Mouse (Mus musculus) ES-E14 (cell line): ENCODE data around the gene Map3k12. TPM values are rescaled to one million over a fixed set of nuclear protein-coding genes. Genes with fewer than 3 reads are reported as not detected.

ENCODE experiments used
- DNase-seq: peaks from one replicate; pipeline ENCODE4 v3.0.0-alpha.2; 2013; ENCODE audit warnings: low read depth, low spot score
- H3K27ac ChIP-seq: 2 replicates; pipeline ENCODE4 v1.5.1; 2012; ENCODE audit warnings: low read depth, mild to moderate bottlenecking, low read length, moderate library complexity, mixed read lengths; ENCODE audit not compliant: poor library complexity, insufficient read depth, severe bottlenecking
- H3K36me3 ChIP-seq: 2 replicates; pipeline ENCODE4 v1.6.1; 2012; ENCODE audit warnings: mild to moderate bottlenecking, low read length, moderate library complexity, mixed read lengths; ENCODE audit not compliant: control insufficient read depth, poor library complexity, insufficient read depth, severe bottlenecking
- H3K4me1 ChIP-seq, 2 experiments: fragments of 150-350 bp in 1 of 2; sonication (generic) in 1 of 2; 2 replicates each; pipeline ENCODE4 v1.6.1; 2012; ENCODE audit warnings: low read length in 2 of 2, mild to moderate bottlenecking in 1 of 2, mixed read lengths in 1 of 2; ENCODE audit not compliant: control insufficient read depth in 2 of 2, insufficient read depth in 2 of 2, poor library complexity in 1 of 2
- H3K4me3 ChIP-seq, 2 experiments: fragments of 150-350 bp in 1 of 2; sonication (generic) in 1 of 2; 2 replicates each; pipeline ENCODE4 v1.5.1; 2012; ENCODE audit warnings: low read length in 2 of 2, low read depth in 1 of 2, mild to moderate bottlenecking in 1 of 2, mixed read lengths in 1 of 2; ENCODE audit not compliant: insufficient read depth in 1 of 2, poor library complexity in 1 of 2, severe bottlenecking in 1 of 2
- H3K9ac ChIP-seq: 2 replicates; pipeline ENCODE4 v1.6.1; 2012; ENCODE audit warnings: low read depth, mild to moderate bottlenecking, low read length, mixed read lengths; ENCODE audit not compliant: poor library complexity, insufficient read depth, severe bottlenecking
- H3K9me3 ChIP-seq: fragments of 150-350 bp; sonication (generic); 2 replicates; pipeline ENCODE4 v1.6.1; 2012; ENCODE audit warnings: low read depth, mild to moderate bottlenecking, low read length; ENCODE audit not compliant: control insufficient read depth, insufficient read depth
- CHD2 ChIP-seq: IDR thresholded peaks from 2 replicates; pipeline ENCODE4 v1.6.1; 2014; ENCODE audit warnings: mild to moderate bottlenecking, low read depth, low read length, inconsistent platforms
- HCFC1 ChIP-seq: IDR thresholded peaks from 2 replicates; pipeline ENCODE4 v1.6.1; 2012; ENCODE audit warnings: low read length, inconsistent platforms, borderline replicate concordance; ENCODE audit not compliant: insufficient read depth
- MAFK ChIP-seq: IDR thresholded peaks from 2 replicates; pipeline ENCODE4 v1.6.1; 2014; ENCODE audit warnings: mild to moderate bottlenecking, low read depth, low read length, inconsistent platforms; ENCODE audit not compliant: insufficient read depth
- ZC3H11A ChIP-seq: IDR thresholded peaks from 2 replicates; pipeline ENCODE4 v1.6.1; 2012; ENCODE audit warnings: low read depth, mild to moderate bottlenecking, inconsistent platforms, low read length, borderline replicate concordance
- ZNF384 ChIP-seq: IDR thresholded peaks from 2 replicates; pipeline ENCODE4 v1.6.1; 2012; ENCODE audit warnings: low read depth, low read length, inconsistent platforms
- in situ Hi-C, 2 experiments: fragments of 600-800 bp; cut with MboI; formaldehyde crosslinking; loops; one replicate each; pipeline ENCODE4 v1.15.1; 2025; ENCODE audit warnings: low sequenced_read_pairs in 2 of 2, inconsistent platforms in 1 of 2; ENCODE audit not compliant: unreplicated experiment in 2 of 2
- total RNA-seq: library from RNA; depleted of rRNA; stranded (reverse); fragments of 300-350 nt; gene quantifications from 2 replicates; pipeline ENCODE4 v1.2.3, GENCODE M21; 2012

Map3k12 gene
- total RNA-seq, 1 experiment: 18.1 TPM

DNA sequence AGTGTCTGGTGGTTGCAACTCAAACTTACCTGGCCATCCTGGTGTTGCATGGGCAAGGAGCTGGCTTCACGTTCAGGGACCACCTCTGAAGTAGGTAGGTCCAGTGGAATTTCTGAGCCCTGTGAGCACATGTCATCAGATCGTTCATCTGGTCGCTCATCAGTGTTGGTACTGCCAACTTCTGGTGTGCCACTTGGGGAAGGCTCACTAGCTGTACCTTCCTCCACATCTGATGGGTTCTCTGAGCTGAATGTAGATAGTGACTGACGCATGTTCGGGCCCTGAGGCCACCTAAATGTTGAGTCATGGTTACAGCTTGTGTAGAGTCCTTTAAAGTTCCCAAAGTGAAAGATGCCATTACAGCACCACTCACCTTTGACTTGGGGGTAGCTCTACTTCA lies 16.4 kb downstream of the Map3k12 start:
- in situ Hi-C loops: no loop called here
- H3K36me3 ChIP-seq: peaks cover 59% of the 10 kb centered on the region
- DNase-seq: no peak

DNA sequence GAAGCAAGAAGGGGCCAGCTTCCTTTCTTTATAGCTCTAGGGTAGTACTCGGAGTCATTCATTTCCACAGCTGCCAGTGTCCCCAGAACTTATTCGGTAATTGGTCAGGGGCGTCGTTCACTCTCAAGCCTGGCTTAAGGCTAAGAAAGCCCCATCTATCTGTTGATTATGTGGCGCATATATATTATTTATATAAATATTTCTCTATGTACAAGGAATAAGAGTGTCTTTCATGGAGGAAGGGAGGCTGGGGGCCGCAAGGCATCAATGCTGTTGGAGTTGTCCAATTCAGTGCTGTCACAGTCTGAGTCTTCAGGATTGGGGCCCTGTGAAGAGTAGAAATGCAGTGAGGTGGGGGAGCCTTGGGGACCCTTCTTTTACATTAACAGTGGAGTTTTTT lies 17.0 kb downstream of the Map3k12 start:
- no peak overlapping the region for H3K27ac ChIP-seq
- peaks cover 0 to 8% of the 10 kb centered on the region in 2 experiments; a peak in 2 of 4 replicates for H3K4me1 ChIP-seq
- in situ Hi-C loops: loop anchor here in 1 of 2 experiments (25.0 kb wide), 1 partner anchor 413 kb away; no protein-coding TSS in a partner anchor
- H3K4me3 ChIP-seq: no peak overlapping the region
- H3K36me3 ChIP-seq: peaks cover 59% of the 10 kb centered on the region
- no peaks in the 10 kb centered on the region for H3K9me3 ChIP-seq
- no peak for TF ChIP-seq ZNF384
- no peak for TF ChIP-seq CHD2
- TF ChIP-seq MAFK: no peak
- TF ChIP-seq ZC3H11A: no peak
- no peak overlapping the region for H3K9ac ChIP-seq
- no peak for DNase-seq

More for the DNA sequence above, 16.4 kb downstream of the Map3k12 start:
- TF ChIP-seq ZNF384 (no peak), MAFK (no peak), CHD2 (no peak), HCFC1 (no peak), ZC3H11A (no peak)
- Histone ChIP-seq H3K9ac (no peak overlapping the region), H3K27ac (no peak overlapping the region), H3K4me3 (no peak overlapping the region), H3K4me1 (peaks cover 0 to 12% of the 10 kb centered on the region in 2 experiments; a peak in 2 of 4 replicates), H3K9me3 (no peaks in the 10 kb centered on the region)

DNA sequence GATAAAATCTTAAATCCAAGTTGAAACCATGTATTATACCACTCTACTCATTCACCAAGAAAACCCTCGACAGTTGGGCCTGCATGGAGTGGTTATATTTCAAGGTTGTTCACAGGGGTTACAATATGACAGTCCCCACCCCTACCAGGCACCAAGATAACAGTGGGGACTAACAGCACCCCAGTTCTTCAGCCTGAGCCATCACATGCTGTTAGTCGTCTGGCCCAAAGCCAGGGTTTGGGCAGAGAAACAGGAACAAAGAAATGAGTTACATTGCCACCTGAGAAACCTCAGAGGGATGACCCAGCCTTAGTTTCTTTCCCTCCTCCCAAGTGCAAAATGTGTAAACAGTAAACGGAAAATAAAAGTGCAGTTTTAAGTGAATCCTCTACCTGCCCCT lies 17.5 kb downstream of the Map3k12 start:
- Histone ChIP-seq H3K9me3 (no peaks in the 10 kb centered on the region), H3K4me1 (peaks cover 0 to 8% of the 10 kb centered on the region in 2 experiments; a peak in 2 of 4 replicates), H3K27ac (no peak overlapping the region), H3K36me3 (peaks cover 58% of the 10 kb centered on the region), H3K4me3 (no peak overlapping the region), H3K9ac (no peak overlapping the region)
- TF ChIP-seq MAFK: no peak
- TF ChIP-seq HCFC1: no peak
- TF ChIP-seq ZC3H11A: no peak
- no peak for TF ChIP-seq ZNF384
- no peak for TF ChIP-seq CHD2
- in situ Hi-C loops: loop anchor here in 1 of 2 experiments (25.0 kb wide), 1 partner anchor 412 kb away; no protein-coding TSS in a partner anchor
- no peak for DNase-seq

DNA sequence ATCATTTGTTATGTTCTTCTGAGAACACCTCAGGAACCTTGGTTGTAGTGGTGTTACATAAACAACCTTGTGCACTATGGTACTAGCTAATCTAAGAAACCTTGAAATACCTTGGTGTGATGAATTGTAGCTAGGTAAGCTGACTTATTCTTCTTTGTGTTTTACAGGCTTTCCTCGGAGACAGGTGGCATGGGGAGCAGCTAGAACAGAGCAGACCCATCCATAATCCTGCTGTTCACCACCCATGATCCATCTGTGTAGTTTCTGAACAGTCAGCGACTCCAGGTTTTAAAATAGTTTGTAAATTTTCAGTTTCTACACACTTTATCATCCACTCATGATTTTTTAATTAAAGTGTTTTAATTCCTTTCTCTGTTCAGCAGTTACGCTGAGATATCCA lies 18.5 kb downstream of the Map3k12 start:
- Histone ChIP-seq H3K4me1 (peaks cover 0 to 8% of the 10 kb centered on the region in 2 experiments; a peak in 2 of 4 replicates), H3K9me3 (no peaks in the 10 kb centered on the region), H3K36me3 (peaks cover 52% of the 10 kb centered on the region), H3K27ac (no peak overlapping the region), H3K4me3 (no peak overlapping the region), H3K9ac (no peak overlapping the region)
- no peak for DNase-seq
- in situ Hi-C loops: loop anchor here in 1 of 2 experiments (25.0 kb wide), 1 partner anchor 411 kb away; no protein-coding TSS in a partner anchor
- TF ChIP-seq ZC3H11A (no peak), MAFK (no peak), ZNF384 (no peak), CHD2 (no peak), HCFC1 (no peak)

DNA sequence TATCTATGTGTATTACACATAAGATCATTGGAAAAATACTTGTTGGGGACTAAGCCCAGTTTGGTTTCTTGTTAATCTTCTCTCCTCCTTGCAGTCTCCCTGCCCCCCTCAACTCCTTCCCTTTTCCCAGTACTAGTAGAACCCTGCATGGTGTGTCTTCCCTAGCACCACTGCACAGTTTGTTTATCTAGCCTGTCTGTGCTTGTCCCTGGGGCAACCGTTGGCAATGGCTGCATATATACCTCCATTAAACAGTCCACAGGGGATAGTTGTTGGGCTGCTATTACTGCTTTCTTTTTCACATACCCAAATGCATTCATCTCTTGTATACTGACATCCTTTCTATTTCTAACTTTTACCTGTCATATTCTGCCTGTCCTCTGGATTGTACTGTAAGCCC lies 29.2 kb downstream of the Map3k12 start:
- no peak for DNase-seq
- Histone ChIP-seq H3K4me3 (no peak overlapping the region), H3K27ac (no peak overlapping the region), H3K9me3 (no peaks in the 10 kb centered on the region), H3K36me3 (peaks cover 45% of the 10 kb centered on the region), H3K9ac (no peak overlapping the region), H3K4me1 (peaks cover 0 to 4% of the 10 kb centered on the region in 2 experiments; a peak in 1 of 4 replicates)
- in situ Hi-C loops: loop anchor here (10.0 to 25.0 kb wide), 3 partner anchors 183 to 403 kb away; no protein-coding TSS in a partner anchor
- no peak for TF ChIP-seq CHD2
- TF ChIP-seq HCFC1: no peak
- TF ChIP-seq ZNF384: no peak
- TF ChIP-seq ZC3H11A: no peak
- TF ChIP-seq MAFK: no peak
